Mouse (Mus musculus) gonadal fat pad, adult 2 months (tissue): ENCODE data around the gene Myom3. TPM values are rescaled to one million over a fixed set of nuclear protein-coding genes. Genes with fewer than 3 reads are reported as not detected.

Experiments used
- DNase-seq: peaks from one replicate; pipeline ENCODE4 v3.0.0-alpha.2; 2012; ENCODE audit warnings: low read depth
- polyA plus RNA-seq: library from polyadenylated mRNA; depleted of rRNA; stranded (reverse); fragments of >200 nt; gene quantifications from 2 replicates; pipeline ENCODE4 v1.2.3, GENCODE M21; 2012

The Myom3 gene
- polyA plus RNA-seq, 1 experiment = 1.1 TPM

DNA sequence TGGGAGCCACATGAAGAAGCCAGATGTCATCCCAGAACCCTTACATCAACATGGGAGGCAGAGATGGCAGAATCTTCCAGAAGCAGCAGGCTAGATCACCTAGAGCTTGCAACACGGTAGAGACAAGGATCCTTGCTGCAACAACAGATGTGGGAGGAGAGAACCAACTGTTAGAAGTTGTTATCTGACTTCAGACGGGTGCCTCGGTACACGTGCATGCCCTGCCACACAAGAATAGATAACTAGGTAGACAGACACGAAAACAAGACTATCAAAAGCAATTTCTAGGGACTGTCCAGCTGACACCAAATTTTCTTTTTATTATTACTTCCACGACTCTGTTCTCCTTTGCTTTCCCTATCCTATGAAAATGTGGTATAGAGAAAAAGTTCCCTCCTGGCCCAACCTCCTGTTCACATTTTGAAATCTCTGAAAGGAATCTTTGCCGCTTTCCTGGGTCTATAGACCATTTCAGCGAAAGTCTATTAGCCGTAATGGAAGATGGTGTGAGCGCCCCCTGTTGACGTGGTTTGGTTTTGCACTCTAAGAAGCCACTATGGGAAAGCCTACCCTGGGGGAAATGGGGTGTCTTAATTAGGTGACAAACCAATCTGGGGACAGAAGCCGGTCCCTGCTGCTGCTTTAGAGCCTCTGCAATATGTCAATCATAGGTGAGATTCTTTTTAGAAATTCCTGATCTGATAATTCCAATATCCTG is 57.5 kb downstream of the Myom3 start:
- no peak for DNase-seq

DNA sequence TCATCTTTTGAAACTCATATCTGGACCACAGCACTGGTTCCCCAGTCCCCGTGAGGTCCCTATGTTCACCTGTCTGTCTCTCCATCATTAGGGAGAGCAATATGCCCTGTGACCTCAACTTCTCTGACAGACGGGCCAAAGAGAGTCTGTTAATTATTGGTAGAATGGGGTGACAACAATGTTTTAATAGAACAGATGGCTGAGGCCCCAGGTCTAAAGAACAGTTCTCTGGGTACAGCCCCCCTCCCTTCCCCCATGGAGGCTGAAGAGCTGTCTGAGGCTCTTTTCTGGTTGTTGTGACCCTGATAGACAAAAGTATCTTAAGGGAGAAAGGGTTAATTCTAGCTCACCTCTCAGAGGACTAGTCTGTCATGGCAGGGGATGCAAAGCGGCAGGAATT is 58.9 kb downstream of the Myom3 start:
- no peak for DNase-seq

- no peak for DNase-seq
Observed at GRCm38 (mm10) chr4:135819826-135820526, 60.5 kb downstream of the Myom3 start.

DNA sequence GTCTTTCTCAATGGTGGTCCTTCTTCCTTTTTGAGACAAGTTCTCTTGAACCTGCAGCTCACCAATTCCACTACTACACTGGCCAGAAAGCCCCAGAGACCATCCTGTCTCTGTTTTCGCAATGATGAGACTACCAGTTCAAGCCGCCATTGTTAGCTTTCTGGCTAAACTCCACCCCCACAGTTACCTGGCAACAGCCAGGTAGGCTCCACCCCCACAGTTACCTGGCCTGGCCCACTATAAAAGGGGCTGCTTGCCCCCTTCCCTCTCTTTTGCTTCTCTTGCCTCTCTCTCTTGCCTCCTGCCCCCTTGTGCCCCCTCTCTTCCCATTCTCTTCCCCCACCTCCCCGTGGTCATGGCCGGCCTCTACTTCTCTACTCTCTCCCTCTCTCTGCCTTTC is 62.3 kb downstream of the Myom3 start:
- DNase-seq = no peak

DNA sequence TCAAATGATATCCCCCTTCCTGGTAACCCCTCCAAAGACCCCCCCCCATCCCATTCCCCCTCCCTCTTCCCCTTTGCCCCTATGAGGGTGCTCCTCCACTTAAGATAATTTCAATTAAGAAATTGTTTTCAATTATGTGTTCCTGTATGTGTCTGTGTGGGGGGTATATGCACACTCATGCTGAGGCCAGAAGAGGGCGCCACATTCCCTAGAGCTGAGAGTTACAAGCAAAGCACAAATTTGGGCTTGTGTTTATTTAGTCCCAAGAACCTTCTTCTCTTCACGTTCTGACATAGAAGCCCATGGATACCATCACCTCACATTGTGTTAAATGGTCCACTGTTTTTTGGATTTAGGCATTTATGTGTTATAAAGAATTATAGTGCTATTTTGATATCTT is 63.8 kb downstream of the Myom3 start:
- DNase-seq = no peak

DNA sequence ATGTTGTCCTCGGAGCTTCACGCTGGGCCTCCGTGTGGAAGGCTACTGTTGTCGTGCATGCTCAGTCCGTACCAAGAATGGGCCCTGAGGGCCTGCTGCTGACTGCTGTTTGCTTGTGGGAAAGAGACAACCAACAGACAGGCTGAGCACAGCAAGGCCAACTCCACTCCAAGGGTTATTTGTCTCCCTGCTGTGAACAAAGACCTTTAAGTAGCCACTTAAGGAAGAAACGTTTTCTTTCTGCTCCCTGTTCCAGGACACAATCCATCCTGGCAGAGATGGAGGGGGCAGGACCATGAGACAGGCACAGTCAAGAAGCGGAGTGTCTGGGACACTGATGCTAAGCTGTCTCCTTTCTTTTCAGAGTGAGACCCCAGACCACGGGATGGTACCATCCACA is 64.7 kb downstream of the Myom3 start:
- DNase-seq = no peak

DNA sequence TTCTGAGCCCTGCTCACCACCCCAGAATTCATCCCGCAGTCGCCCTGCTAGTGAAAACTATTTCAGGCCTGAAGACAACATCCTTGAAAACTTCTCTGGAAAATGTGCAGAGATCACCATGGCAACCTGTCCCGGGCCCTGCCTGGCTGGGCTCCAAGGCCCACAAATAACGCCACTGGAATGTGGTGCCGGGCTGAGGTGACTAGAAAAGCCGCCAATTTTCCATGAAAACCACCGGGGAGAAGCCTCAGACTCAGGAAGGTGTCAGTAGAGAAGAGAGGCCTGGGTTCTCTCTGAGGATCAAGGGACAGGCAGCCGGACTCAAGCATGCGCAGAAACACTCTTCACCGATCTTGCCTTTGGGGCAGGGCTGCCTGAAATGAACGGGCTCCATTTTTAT is 69.0 kb downstream of the Myom3 start:
- DNase-seq = no peak

GRCm38 (mm10) chr4:135832070-135832469 is 72.6 kb downstream of the Myom3 start:
- no peak for DNase-seq

DNA sequence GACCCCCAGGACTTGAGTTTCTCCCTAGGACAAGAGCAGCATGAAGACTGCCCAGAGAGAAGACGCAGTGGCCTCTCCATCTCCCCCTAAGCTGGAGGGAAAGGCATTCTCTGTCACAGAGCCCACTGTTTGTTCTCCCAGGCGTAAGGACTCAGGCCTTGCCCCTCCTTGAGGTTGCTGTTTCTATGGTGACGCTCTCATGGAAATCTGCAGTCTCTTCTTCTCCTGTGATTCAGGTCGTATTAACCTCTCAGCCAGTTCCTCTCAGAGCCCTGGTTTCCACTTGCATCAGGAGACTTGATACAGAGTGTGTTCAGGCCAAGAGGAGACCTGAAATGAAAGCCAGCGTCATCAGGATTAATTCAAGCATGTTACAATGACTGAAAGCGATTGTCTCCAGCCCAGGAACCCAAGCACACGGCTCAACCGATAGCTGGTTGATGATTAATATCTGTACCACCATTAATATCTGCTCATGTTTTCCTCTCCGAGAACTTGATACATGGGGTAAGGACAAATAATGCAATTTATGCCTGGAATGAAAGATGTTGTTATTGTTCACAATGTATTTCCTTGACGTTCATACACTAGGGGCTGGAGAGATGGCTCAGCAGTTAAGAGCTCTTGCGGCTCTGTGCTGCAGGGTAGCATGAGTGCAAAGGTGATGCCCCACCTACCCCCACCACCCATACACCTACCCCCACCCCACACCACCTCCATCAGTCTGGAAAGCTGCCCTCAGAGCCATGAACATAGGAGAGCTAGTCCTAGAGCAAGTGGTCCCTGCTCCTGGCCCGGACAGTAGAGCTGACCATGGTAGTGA is 74.0 kb downstream of the Myom3 start:
- no peak for DNase-seq

DNA sequence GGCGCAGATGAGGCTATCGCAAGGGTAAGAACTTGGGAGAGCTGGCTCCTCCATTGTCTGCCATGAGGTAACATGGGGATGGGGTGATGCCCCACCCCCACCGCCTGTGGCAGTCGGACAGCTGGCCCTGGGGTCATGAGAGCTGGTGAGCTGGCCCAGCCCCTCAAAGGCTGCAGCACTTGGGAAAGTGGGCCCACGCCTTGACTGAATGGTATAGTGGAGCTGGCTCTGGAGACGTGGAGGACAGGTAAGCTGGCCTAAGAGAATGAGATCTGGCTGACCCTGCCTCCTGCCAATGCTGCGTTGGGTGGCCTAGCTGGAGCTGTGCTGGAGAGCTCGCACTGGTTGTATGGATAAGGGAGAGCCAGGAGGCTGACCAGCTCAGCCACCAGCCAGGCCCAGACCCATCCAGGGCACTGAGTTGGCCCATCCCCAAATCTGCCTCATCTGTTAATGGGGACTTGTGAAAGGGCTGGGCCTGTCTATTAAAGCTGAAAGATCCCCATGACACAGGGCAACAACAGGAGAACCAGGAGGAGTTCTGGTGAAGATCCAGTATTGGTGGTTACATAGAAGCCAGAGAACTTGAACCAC is 74.7 kb downstream of the Myom3 start:
- no peak for DNase-seq

DNA sequence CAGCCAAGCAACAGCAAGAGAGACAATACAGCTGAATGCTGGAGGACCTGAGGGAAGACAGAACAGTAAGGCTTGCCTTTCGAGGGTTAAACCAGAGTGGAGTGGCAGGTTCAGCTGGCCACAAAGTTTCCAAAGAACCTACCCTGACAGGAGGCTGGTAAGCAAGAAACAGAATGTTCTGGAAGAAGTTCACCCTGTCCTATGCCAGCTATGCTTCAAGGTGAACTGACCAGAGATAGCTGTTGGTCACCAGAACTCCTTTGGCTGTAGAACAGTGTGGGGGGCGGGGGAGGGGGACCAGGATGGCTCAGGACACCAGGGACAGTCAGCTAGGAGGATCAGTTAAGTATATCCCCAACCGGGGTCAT is 79.4 kb downstream of the Myom3 start:
- DNase-seq = no peak

DNA sequence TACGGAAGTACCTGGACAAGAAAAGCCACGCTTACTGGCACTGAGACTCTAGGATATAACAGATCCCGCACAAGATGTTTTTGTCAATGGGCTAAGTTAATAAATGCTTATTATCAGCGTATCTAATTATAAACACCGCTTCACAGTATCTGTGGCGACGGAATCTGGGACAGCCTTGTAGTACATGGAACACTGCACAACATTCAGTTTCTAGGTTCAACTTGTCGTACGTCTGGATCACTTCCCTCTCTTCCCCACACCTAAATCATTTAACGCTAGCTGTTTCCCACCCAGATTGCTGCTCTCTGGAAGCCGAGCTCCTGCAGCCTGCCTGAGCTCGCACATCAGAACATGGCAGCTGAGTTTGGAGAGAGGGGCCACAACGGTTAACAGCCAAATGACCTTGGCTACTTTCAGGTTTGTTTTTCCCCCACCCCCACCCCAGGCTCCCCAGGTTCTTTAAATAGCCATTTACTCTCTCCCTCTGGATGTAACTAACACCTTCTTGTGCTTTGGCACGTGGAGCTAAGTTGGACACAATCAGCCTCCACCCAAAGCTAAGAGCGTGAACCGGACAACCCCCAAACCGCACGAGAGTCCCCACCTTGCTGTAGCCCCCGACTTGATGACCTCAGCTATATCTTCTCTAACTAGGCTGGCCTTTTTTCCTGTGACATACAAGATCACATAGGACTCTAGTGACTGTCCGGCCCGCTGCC is 79.9 kb downstream of the Myom3 start:
- DNase-seq = no peak

- no peak for DNase-seq
Observed at GRCm38 (mm10) chr4:135844400-135844799, 84.9 kb downstream of the Myom3 start.

GRCm38 (mm10) chr4:135847581-135847980 is 88.1 kb downstream of the Myom3 start:
- no peak for DNase-seq

DNA sequence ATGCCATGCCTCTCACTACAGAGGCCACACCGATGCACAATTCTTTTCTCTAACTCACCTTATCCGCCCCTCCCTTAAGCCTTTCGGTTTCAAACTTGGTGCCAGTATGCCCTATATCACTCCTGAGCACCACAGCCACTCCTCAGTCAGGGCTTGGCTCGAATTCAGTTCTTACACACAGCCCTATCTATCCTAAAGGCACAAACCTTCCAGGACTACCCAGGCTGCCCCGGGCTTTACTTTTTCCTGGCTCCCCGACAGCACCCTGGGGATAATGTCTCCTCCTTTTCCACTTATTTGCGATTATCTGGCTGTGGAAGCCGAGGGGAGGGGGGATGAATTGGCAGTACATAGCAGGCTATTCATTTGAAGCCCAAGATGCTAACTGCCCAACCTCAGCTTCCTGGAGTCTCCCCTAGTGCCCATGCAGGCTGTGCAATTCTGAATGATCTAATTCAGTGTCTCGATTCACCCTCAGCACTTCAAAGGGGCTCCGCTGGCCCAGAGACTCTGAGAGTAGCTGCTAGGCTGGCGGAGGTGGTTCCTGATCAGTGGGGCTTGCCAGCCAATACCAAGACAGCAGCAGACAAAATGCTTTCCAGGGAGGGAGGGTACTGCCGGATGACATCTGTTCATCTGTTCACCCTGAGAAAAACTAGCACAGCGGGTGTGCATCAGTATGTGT is 91.0 kb downstream of the Myom3 start:
- DNase-seq = no peak

DNA sequence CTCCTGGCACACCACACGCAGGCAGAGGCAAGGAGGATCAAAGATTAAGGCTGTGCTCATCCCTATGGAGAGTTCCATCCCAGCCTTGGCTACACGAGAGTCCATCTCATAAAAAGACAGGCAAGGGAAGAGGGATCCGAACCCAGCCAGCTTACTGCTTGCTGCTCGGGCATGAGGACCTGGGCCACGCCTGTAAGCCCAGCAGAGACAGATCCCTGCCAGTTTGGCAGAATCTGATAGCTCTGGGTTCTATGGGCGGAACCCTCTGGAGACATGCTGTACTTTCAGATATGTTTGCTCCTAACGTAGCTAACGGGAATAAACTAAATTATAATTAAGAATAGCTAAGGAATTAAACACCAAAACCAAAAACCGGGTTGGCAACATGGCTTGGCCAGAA is 92.4 kb downstream of the Myom3 start:
- no peak for DNase-seq

DNA sequence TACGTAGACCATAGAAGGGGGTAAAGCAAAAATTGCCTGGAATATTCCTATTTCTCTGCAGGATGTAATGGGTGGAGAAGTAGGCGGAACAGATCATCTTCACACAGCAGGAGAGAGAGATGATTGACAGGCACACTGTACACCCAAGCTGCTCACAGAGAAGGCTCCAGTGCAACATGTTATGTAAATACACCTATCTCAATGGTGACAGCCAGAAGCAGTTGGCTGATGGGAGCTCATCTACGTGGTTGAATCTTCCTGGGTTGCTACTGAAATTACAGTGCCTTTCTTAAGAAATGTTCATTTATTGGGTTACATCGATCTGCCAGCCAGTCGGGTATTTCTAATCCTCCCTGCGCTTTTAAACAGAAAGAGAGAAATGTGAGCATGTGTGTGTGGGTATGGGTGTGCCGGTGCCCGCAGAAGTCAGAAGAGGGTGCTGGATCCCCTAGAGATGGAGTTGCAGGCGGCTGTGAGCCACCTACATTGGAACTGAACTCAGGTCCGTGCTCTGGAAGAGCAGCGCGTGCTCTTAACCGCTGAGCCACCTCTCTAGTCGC is 94.6 kb downstream of the Myom3 start:
- DNase-seq = no peak

- no peak for DNase-seq
Observed at GRCm38 (mm10) chr4:135854630-135855029, 95.1 kb downstream of the Myom3 start.

DNA sequence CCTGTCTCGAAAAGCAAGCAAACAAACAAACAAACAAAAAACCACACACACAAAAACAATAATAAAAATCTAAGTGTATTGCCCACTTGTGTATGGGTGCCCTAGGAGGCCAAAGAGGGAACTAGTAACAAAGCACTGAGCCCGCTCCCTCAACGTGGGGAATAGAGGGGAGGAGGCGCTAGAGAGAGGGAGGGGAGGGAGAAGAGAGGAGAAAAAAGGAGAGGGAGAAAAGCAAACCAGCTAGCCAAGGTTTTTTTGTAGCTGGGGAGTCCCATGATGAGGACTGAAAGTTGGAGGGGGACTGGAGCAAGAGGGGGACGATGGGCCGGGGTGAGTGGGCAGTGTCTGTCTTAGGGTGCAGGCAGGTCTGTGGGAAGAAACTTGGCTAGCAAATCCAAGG is 95.6 kb downstream of the Myom3 start:
- DNase-seq = no peak

GRCm38 (mm10) chr4:135855536-135856222 is 96.2 kb downstream of the Myom3 start, which contains the start of gene Srsf10:
Gene Srsf10, plus strand, starts transcription at chr4:135855747.
- no peak for DNase-seq
